Mouse (Mus musculus): Measurements from ENCODE around the gene Tmtc4. TPM values are rescaled to one million over a fixed set of nuclear protein-coding genes. Genes with fewer than 3 reads are reported as not detected.

Gene Tmtc4
- polyA plus RNA-seq, 1 experiment from 2014 or later = 26.3 TPM

DNA sequence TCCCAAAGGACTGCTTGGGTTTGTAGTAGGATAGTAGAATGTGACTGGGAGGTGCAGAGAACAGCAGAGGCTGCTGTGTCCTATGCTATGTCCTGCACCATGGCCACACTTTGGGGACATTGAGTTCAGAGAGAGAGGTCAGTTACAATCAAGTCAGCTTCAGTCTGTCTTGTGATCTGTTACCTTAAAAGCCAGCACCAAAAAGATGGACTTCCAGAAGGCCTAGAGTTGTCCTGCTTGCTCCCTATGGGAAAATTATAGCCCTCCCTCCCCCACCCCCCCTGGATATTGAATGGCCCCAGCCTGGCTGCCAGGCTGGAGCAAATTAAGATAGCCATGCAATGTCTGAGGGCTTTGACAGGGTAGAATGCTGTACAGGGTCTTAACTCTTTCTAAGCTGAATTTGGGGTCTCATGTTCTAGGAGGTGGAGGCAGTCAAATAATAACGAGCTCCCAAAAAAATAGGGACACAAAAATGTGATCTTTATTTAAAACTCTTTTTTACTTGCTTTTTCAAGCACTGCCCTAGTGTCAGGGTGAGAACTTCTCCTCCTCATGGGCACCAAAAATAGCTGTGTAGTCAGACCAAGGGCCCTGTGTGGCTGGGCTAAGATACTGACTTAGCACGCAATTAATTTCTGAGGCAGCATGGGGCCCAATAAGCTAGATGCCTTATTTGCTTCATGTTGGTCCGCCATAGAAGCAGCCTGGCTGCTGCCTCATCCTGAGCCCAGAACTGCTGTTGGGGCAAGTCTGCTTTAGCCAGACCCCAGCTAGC lies 95.9 kb downstream of the Tmtc4 start:
- Histone ChIP-seq H3K27me3 (ENCODE audit: poor library complexity, severe bottlenecking) (no peaks in the 10 kb centered on the region), H3K4me1 (peaks cover 30% of the 10 kb centered on the region), H3K36me3 (replicated peaks) (peaks cover 7% of the 10 kb centered on the region), H3K9me3 (no peaks in the 10 kb centered on the region), H3K4me3 (no peak overlapping the region), H3K27ac (no peak overlapping the region; the same call in 1 of the 2 replicates)
- no peak for DNase-seq (ENCODE audit: extremely low spot score, low spot score)
- 82% methylated on average over 3 of the region's 3 CpGs for WGBS

DNA sequence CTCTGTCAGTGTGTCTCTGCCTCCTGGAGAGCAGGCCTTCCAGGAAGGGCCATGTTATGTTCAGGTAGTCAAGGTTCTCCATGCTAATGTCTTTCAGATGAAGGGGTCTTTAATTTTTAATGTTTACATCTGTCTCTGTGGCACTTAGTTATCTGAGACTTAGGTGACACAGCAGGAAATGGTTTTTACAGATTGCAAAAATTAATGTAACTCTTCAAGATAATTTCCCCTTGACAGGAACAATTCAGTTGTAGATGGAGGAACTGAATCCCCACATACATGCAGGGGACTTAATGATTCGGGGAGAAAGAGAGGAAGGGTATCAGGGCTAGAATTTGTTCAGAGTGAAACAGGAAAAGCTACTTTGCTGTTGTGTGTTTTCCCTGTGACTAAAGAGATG lies 96.6 kb downstream of the Tmtc4 start:
- Histone ChIP-seq H3K27ac (no peak overlapping the region), H3K4me3 (no peak overlapping the region), H3K4me1 (peaks cover 36% of the 10 kb centered on the region), H3K27me3 (ENCODE audit: poor library complexity, severe bottlenecking) (no peaks in the 10 kb centered on the region), H3K9me3 (no peaks in the 10 kb centered on the region), H3K36me3 (replicated peaks) (peaks cover 7% of the 10 kb centered on the region)
- 84% methylated on average over 1 of the region's 1 CpGs for WGBS
- no peak for DNase-seq (ENCODE audit: extremely low spot score, low spot score)

GRCm38 (mm10) chr14:122885893-122886292 lies 97.9 kb downstream of the Tmtc4 start:
- Histone ChIP-seq H3K27ac (no peak overlapping the region), H3K4me3 (no peak overlapping the region), H3K36me3 (replicated peaks) (no peaks in the 10 kb centered on the region), H3K9me3 (no peaks in the 10 kb centered on the region), H3K4me1 (peaks cover 46% of the 10 kb centered on the region), H3K27me3 (ENCODE audit: poor library complexity, severe bottlenecking) (no peaks in the 10 kb centered on the region)
- DNase-seq (ENCODE audit: extremely low spot score, low spot score) = no peak
- 91% methylated on average over 7 of the region's 7 CpGs for WGBS

GRCm38 (mm10) chr14:122883821-122884584 lies 99.8 kb downstream of the Tmtc4 start:
- Histone ChIP-seq H3K4me3 (no peak overlapping the region), H3K4me1 (peaks cover 51% of the 10 kb centered on the region), H3K9me3 (no peaks in the 10 kb centered on the region), H3K36me3 (replicated peaks) (no peaks in the 10 kb centered on the region), H3K27ac (peak overlapping the region; percentile 77), H3K27me3 (ENCODE audit: poor library complexity, severe bottlenecking) (no peaks in the 10 kb centered on the region)
- WGBS = 46% methylated on average over 10 of the region's 10 CpGs
- DNase-seq (ENCODE audit: extremely low spot score, low spot score) = no peak

- Histone ChIP-seq H3K27me3 (ENCODE audit: poor library complexity, severe bottlenecking) (no peaks in the 10 kb centered on the region), H3K27ac (peak overlapping the region; percentile 77), H3K9me3 (no peaks in the 10 kb centered on the region), H3K4me3 (no peak overlapping the region), H3K4me1 (peaks cover 50% of the 10 kb centered on the region), H3K36me3 (replicated peaks) (no peaks in the 10 kb centered on the region)
- WGBS = 66% methylated on average over 4 of the region's 4 CpGs
- no peak for DNase-seq (ENCODE audit: extremely low spot score, low spot score)
Observed at GRCm38 (mm10) chr14:122883410-122883806, 100.4 kb downstream of the Tmtc4 start.

DNA sequence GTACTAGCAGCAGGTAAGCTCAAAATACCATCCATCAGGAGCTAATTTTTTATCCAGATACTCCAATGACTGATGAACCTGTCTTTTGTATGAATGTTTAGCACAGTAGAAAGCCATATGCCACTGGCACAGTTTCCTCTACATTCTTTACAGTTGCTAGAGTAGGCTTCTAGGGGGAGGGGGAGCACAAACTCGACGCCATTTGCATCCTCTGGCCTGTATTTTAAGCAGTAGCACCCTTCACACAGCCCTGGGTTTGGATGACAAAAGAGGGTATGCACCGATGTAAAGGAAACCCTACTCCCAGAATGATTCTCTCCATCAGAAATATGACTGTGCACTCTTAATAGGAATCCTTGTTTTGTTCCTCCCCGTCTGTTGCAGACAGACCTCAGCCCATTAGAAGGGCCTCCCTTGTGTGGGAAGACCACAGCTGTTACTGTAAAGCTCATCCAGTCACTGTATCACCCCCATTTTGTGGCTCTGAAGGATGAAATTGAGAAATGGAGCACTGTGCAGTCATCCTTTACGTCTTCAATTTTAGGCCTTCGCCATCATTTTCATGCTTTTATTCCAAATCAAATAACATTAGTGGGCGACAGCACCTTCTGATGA lies 100.9 kb downstream of the Tmtc4 start:
- no peaks in the 10 kb centered on the region for H3K9me3 ChIP-seq
- DNase-seq (ENCODE audit: extremely low spot score, low spot score) = no peak
- no peak overlapping the region for H3K4me3 ChIP-seq
- no peaks in the 10 kb centered on the region for H3K36me3 ChIP-seq (replicated peaks)
- no peaks in the 10 kb centered on the region for H3K27me3 ChIP-seq (ENCODE audit: poor library complexity, severe bottlenecking)
- peak overlapping the region; percentile 77 for H3K27ac ChIP-seq
- WGBS = 83% methylated on average over 7 of the region's 7 CpGs
- H3K4me1 ChIP-seq = peaks cover 45% of the 10 kb centered on the region

DNA sequence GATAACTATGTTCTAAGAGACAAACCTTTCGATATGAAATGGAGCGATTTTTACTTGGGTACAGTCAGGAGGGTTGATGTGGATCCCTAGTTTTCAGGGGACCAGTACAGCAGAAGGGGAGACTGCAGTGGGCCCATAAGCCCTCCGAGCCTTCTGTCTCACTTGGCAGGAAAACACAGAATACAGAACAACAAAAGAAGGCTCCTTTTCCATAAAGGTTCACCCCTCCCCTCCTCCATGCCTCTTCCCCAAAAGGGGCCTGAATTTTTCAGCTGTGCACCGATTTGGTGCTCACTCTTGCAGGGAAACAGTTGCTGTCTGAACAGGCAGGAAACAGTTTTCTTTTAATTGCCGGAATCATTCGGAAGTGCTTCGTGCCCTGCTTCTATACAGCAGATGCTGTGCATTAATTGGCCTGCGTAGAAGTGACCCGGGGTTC lies 101.6 kb downstream of the Tmtc4 start:
- no peak for DNase-seq (ENCODE audit: extremely low spot score, low spot score)
- Histone ChIP-seq H3K27me3 (ENCODE audit: poor library complexity, severe bottlenecking) (0 out of 2 replicates have a peak, but pooled peaks cover under 1% of the 10 kb centered on the region), H3K4me3 (no peak overlapping the region), H3K27ac (peak overlapping the region; percentile 77), H3K9me3 (no peaks in the 10 kb centered on the region), H3K4me1 (peaks cover 41% of the 10 kb centered on the region), H3K36me3 (replicated peaks) (no peaks in the 10 kb centered on the region)
- WGBS = 61% methylated on average over 9 of the region's 9 CpGs

GRCm38 (mm10) chr14:122881699-122882098 lies 102.1 kb downstream of the Tmtc4 start:
- 60% methylated on average over 2 of the region's 2 CpGs for WGBS
- peaks cover 43% of the 10 kb centered on the region for H3K4me1 ChIP-seq
- no peaks in the 10 kb centered on the region for H3K9me3 ChIP-seq
- no peaks in the 10 kb centered on the region for H3K36me3 ChIP-seq (replicated peaks)
- peaks cover 6% of the 10 kb centered on the region; the same call in 1 of the 2 replicates for H3K27me3 ChIP-seq (ENCODE audit: poor library complexity, severe bottlenecking)
- H3K27ac ChIP-seq = peak overlapping the region; percentile 77
- DNase-seq (ENCODE audit: extremely low spot score, low spot score) = no peak
- no peak overlapping the region for H3K4me3 ChIP-seq

GRCm38 (mm10) chr14:122880291-122880690 lies 103.5 kb downstream of the Tmtc4 start:
- no peaks in the 10 kb centered on the region for H3K36me3 ChIP-seq (replicated peaks)
- H3K4me1 ChIP-seq = peaks cover 54% of the 10 kb centered on the region
- peaks cover 7% of the 10 kb centered on the region; the same call in 1 of the 2 replicates for H3K27me3 ChIP-seq (ENCODE audit: poor library complexity, severe bottlenecking)
- 77% methylated on average over 7 of the region's 7 CpGs for WGBS
- no peaks in the 10 kb centered on the region for H3K9me3 ChIP-seq
- H3K27ac ChIP-seq = no peak overlapping the region
- DNase-seq (ENCODE audit: extremely low spot score, low spot score) = no peak
- H3K4me3 ChIP-seq = no peak overlapping the region

DNA sequence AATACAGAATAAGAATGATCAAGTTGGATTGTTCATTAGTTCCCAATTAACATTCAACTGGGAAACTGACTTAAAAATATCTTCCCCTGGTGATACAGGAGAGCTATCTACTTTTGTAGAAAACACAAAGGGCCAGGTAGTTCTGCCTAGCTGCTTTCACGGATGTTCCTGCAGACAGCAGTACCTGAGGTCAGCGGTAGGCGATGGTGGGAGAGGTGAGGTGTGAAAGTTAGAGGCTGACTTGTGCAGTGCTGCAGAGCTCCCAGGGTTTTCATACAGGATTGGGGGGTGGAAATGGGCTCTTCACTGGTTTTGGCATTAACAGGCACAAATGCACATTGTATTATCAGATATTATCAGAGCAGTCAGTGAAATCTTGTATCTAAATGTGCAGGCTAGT lies 106.0 kb downstream of the Tmtc4 start:
- Histone ChIP-seq H3K9me3 (no peaks in the 10 kb centered on the region), H3K27me3 (ENCODE audit: poor library complexity, severe bottlenecking) (peaks cover 16% of the 10 kb centered on the region), H3K27ac (no peak overlapping the region), H3K36me3 (replicated peaks) (no peaks in the 10 kb centered on the region), H3K4me1 (peaks cover 53% of the 10 kb centered on the region), H3K4me3 (no peak overlapping the region)
- 89% methylated on average over 3 of the region's 3 CpGs for WGBS
- DNase-seq (ENCODE audit: extremely low spot score, low spot score) = no peak

GRCm38 (mm10) chr14:122876723-122877122 lies 107.1 kb downstream of the Tmtc4 start:
- Histone ChIP-seq H3K4me1 (peaks cover 53% of the 10 kb centered on the region), H3K4me3 (no peak overlapping the region), H3K36me3 (replicated peaks) (no peaks in the 10 kb centered on the region), H3K27ac (no peak overlapping the region), H3K9me3 (no peaks in the 10 kb centered on the region), H3K27me3 (ENCODE audit: poor library complexity, severe bottlenecking) (peaks cover 16% of the 10 kb centered on the region)
- 71% methylated on average over 7 of the region's 7 CpGs for WGBS
- no peak for DNase-seq (ENCODE audit: extremely low spot score, low spot score)

DNA sequence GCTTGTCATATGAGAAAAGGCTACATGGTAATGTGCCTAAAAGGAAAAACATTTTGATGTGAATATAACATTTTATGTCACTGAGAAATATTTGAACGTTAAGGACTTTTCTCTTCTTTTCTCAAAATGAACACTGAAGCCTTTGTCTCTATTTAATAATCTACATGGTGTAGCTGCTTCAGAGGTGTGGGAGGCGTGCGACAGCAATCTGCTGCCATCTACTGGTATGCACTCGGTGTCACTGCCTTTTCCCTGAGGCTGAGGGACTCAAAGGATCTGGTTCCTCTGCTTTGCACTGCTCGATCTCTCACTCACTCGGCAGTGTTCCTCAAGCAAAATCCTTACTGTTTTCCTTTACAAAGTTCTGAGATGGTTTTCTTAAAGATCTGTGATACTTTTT lies 107.7 kb downstream of the Tmtc4 start:
- DNase-seq (ENCODE audit: extremely low spot score, low spot score) = peak; percentile 76
- peak overlapping the region; percentile 78 for H3K27ac ChIP-seq
- WGBS = 1% methylated on average over 6 of the region's 6 CpGs

More for the DNA sequence above, 107.7 kb downstream of the Tmtc4 start:
- H3K4me3 ChIP-seq = no peak overlapping the region
- H3K27me3 ChIP-seq (ENCODE audit: poor library complexity, severe bottlenecking) = peaks cover 16% of the 10 kb centered on the region
- H3K9me3 ChIP-seq = no peaks in the 10 kb centered on the region
- H3K36me3 ChIP-seq (replicated peaks) = no peaks in the 10 kb centered on the region
- peaks cover 55% of the 10 kb centered on the region for H3K4me1 ChIP-seq

All from forebrain, embryonic 10.5 days (tissue).